Mouse (Mus musculus) hindbrain, postnatal 0 days (tissue): ENCODE results near the gene Pbld2. TPM values are rescaled to one million over a fixed set of nuclear protein-coding genes. Genes with fewer than 3 reads are reported as not detected.

Experiments used
- ATAC-seq: fragments of 200-750 bp; cut with Nextera tagmentation; 2 replicates; pipeline ENCODE4 v1.8.0; 2017; ENCODE audit warnings: mild to moderate bottlenecking, moderate TSS enrichment, moderate library complexity
- DNase-seq: peaks from one replicate; pipeline ENCODE4 v3.0.0-alpha.2; 2015; ENCODE audit warnings: low spot score
- H3K27ac ChIP-seq: fragments of 300-500 bp; sonication (generic); 2 replicates; pipeline ENCODE4 v1.5.1; 2014; ENCODE audit warnings: mild to moderate bottlenecking
- H3K27me3 ChIP-seq: fragments of 300-500 bp; sonication (generic); 2 replicates; pipeline ENCODE4 v1.6.1; 2014; ENCODE audit warnings: low read length, mixed read lengths; ENCODE audit not compliant: insufficient read depth
- H3K36me3 ChIP-seq: fragments of 300-500 bp; sonication (generic); 2 replicates; pipeline ENCODE4 v1.6.1; 2014; ENCODE audit warnings: low read length, mixed read lengths; ENCODE audit not compliant: insufficient read depth
- H3K4me1 ChIP-seq: fragments of 300-500 bp; sonication (generic); 2 replicates; pipeline ENCODE4 v1.6.1; 2014; ENCODE audit warnings: antibody characterized with exemption, low read length, mixed read lengths; ENCODE audit not compliant: insufficient read depth
- H3K4me2 ChIP-seq: fragments of 300-500 bp; sonication (generic); 2 replicates; pipeline ENCODE4 v1.6.1; 2014; ENCODE audit warnings: low read depth, mild to moderate bottlenecking, low read length, moderate library complexity, mixed read lengths
- H3K4me3 ChIP-seq: fragments of 300-500 bp; sonication (generic); 2 replicates; pipeline ENCODE4 v1.5.1; 2014; ENCODE audit warnings: low read length
- H3K9ac ChIP-seq: fragments of 300-500 bp; sonication (generic); replicated peaks from 2 replicates; pipeline ENCODE4 v1.6.1; 2014; ENCODE audit warnings: mild to moderate bottlenecking, low read length, moderate library complexity, mixed read lengths
- H3K9me3 ChIP-seq: fragments of 300-500 bp; sonication (generic); 2 replicates; pipeline ENCODE4 v1.6.1; 2016; ENCODE audit warnings: low read length, mixed read lengths
- CTCF ChIP-seq: IDR thresholded peaks from 2 replicates; pipeline ENCODE4 v1.5.1; 2016; ENCODE audit warnings: antibody characterized with exemption, control low read depth, low read depth
- WGBS: fragments of 180-500 bp; shearing (Covaris S2); extraction: QIAGEN DNeasy Blood & Tissue Kit; methylation state at CpG from one replicate; pipeline ENCODE4 v1.1.7; 2014; 5-methylcytosine and 5-hydroxymethylcytosine counted together
- polyA plus RNA-seq: library from polyadenylated mRNA; unstranded; fragments of >200 nt; fragmentation: Nextera tagmentation; extraction: Ambion mirVana; gene quantifications from 2 replicates; pipeline ENCODE4 v1.2.1, GENCODE M21; 2015
- total RNA-seq: library from RNA; depleted of rRNA; stranded (reverse); fragments of >200 nt; gene quantifications from 2 replicates; pipeline ENCODE4 v1.2.3, GENCODE M21; 2014; rRNA removed

The Pbld2 gene
- total and polyA plus RNA-seq, 2 experiments from 2014 or later: 0.60 to 1.7 TPM

GRCm38 (mm10) chr10:63098191-63098590 lies 74.1 kb downstream of the Pbld2 start:
- no peaks in the 10 kb centered on the region; the same call in 1 of the 2 replicates for H3K27me3 ChIP-seq
- no peak for TF ChIP-seq CTCF
- H3K9ac ChIP-seq: no peak overlapping the region
- 53% methylated on average over 12 of the region's 12 CpGs for WGBS
- no peak overlapping the region for H3K27ac ChIP-seq
- ATAC-seq (no peak), DNase-seq (no peak)
- no peak overlapping the region for H3K4me3 ChIP-seq
- H3K4me2 ChIP-seq: no peak overlapping the region
- H3K36me3 ChIP-seq: no peaks in the 10 kb centered on the region
- H3K4me1 ChIP-seq: no peaks in the 10 kb centered on the region
- no peaks in the 10 kb centered on the region for H3K9me3 ChIP-seq

- peak; percentile 50; the same call in 1 of the 2 replicates for ATAC-seq
- peak within 1 kb of the TSS; percentile 74 for H3K4me3 ChIP-seq
- 7% methylated on average over 16 of the region's 16 CpGs for WGBS
- H3K9me3 ChIP-seq: no peaks in the 10 kb centered on the region
- TF ChIP-seq CTCF: no peak
- H3K9ac ChIP-seq: peak within 1 kb of the TSS; percentile 74
- H3K27ac ChIP-seq: peak within 1 kb of the TSS; percentile 71
- H3K4me2 ChIP-seq: peak within 1 kb of the TSS; percentile 84
- H3K27me3 ChIP-seq: no peaks in the 10 kb centered on the region; the same call in 1 of the 2 replicates
- DNase-seq: peak; percentile 8
- no peaks in the 10 kb centered on the region for H3K4me1 ChIP-seq
- H3K36me3 ChIP-seq: no peaks in the 10 kb centered on the region
These were observed 75.4 kb downstream of the Pbld2 start, which contains the start of gene Atoh7 for GRCm38 (mm10) chr10:63099521-63099920. Gene Atoh7 (plus strand): TSS chr10:63099651.

GRCm38 (mm10) chr10:63099941-63100562 lies 75.9 kb downstream of the Pbld2 start:
- Histone ChIP-seq H3K36me3 (no peaks in the 10 kb centered on the region), H3K4me1 (no peaks in the 10 kb centered on the region), H3K4me3 (peak overlapping the region; percentile 74), H3K27ac (peak overlapping the region; percentile 71), H3K27me3 (no peaks in the 10 kb centered on the region; the same call in 1 of the 2 replicates), H3K9ac (peak overlapping the region; percentile 74), H3K9me3 (no peaks in the 10 kb centered on the region), H3K4me2 (peak overlapping the region; percentile 84)
- under 1% methylated on average over 61 of the region's 62 CpGs for WGBS
- ATAC-seq: peak; percentile 91
- peak; percentile 88 for DNase-seq
- no peak for TF ChIP-seq CTCF

- 3% methylated on average over 9 of the region's 9 CpGs for WGBS
- peak; percentile 8 for DNase-seq
These were observed 76.5 kb downstream of the Pbld2 start for GRCm38 (mm10) chr10:63100657-63101056.

More at GRCm38 (mm10) chr10:63100657-63101056, 76.5 kb downstream of the Pbld2 start:
- no peak for TF ChIP-seq CTCF
- peak overlapping the region; percentile 84 for H3K4me2 ChIP-seq
- H3K9ac ChIP-seq: peak overlapping the region; percentile 74
- H3K27ac ChIP-seq: peak overlapping the region; percentile 71
- H3K9me3 ChIP-seq: no peaks in the 10 kb centered on the region
- no peaks in the 10 kb centered on the region for H3K36me3 ChIP-seq
- peak overlapping the region; percentile 74 for H3K4me3 ChIP-seq
- ATAC-seq: peak; percentile 54; the same call in 1 of the 2 replicates
- no peaks in the 10 kb centered on the region for H3K4me1 ChIP-seq
- no peaks in the 10 kb centered on the region for H3K27me3 ChIP-seq

Other genes with a start within 250 kb of the Pbld2 start
- gene Ccar1, start 232.0 kb upstream of the Pbld2 start, total RNA-seq: 54.9 and 74.7 TPM in 2 replicates
- gene Ccar1, start 232.0 kb upstream of the Pbld2 start, polyA plus RNA-seq: 78.3 and 81.7 TPM in 2 replicates
- gene Tet1, start 115.3 kb upstream of the Pbld2 start, total RNA-seq: 32.8 and 39.5 TPM in 2 replicates
- 30.3 and 32.2 TPM in 2 replicates for gene Tet1, start 115.3 kb upstream of the Pbld2 start, polyA plus RNA-seq
- gene Slc25a16, start 103.7 kb upstream of the Pbld2 start, total RNA-seq: 15.7 and 23.1 TPM in 2 replicates
- 13.7 and 15.4 TPM in 2 replicates for gene Slc25a16, start 103.7 kb upstream of the Pbld2 start, polyA plus RNA-seq
- 2.7 and 6.1 TPM in 2 replicates for gene Dna2, start 77.3 kb upstream of the Pbld2 start, total RNA-seq
- 3.7 and 3.8 TPM in 2 replicates for gene Dna2, start 77.3 kb upstream of the Pbld2 start, polyA plus RNA-seq
- gene Rufy2, start 44.1 kb upstream of the Pbld2 start, total RNA-seq: 25.3 and 25.5 TPM in 2 replicates
- 57.2 and 61.9 TPM in 2 replicates for gene Rufy2, start 44.1 kb upstream of the Pbld2 start, polyA plus RNA-seq
- gene Hnrnph3, start 98 bp upstream of the Pbld2 start, total RNA-seq: 5.4 and 9.4 TPM in 2 replicates
- gene Hnrnph3, start 98 bp upstream of the Pbld2 start, polyA plus RNA-seq: 77.7 and 83.9 TPM in 2 replicates
- 0.22 and 18.2 TPM in 2 replicates for gene Pbld1, start 35.8 kb downstream of the Pbld2 start, total RNA-seq
- gene Pbld1, start 35.8 kb downstream of the Pbld2 start, polyA plus RNA-seq: 0.63 and 0.88 TPM in 2 replicates
- gene Atoh7, start 75.3 kb downstream of the Pbld2 start, total RNA-seq: 10.5 and 13.8 TPM in 2 replicates
- 14.7 and 15.4 TPM in 2 replicates for gene Atoh7, start 75.3 kb downstream of the Pbld2 start, polyA plus RNA-seq
- gene Mypn, start 179.6 kb downstream of the Pbld2 start, total RNA-seq: 0.16 and 3.0 TPM in 2 replicates
- gene Mypn, start 179.6 kb downstream of the Pbld2 start, polyA plus RNA-seq: 0.71 and 0.79 TPM in 2 replicates
- 30.0 and 52.7 TPM in 2 replicates for gene Herc4, start 219.5 kb downstream of the Pbld2 start, total RNA-seq
- gene Herc4, start 219.5 kb downstream of the Pbld2 start, polyA plus RNA-seq: 16.6 and 18.0 TPM in 2 replicates